ENCODE assay signal across 8 mouse cellular contexts in the genomic region with DNA sequence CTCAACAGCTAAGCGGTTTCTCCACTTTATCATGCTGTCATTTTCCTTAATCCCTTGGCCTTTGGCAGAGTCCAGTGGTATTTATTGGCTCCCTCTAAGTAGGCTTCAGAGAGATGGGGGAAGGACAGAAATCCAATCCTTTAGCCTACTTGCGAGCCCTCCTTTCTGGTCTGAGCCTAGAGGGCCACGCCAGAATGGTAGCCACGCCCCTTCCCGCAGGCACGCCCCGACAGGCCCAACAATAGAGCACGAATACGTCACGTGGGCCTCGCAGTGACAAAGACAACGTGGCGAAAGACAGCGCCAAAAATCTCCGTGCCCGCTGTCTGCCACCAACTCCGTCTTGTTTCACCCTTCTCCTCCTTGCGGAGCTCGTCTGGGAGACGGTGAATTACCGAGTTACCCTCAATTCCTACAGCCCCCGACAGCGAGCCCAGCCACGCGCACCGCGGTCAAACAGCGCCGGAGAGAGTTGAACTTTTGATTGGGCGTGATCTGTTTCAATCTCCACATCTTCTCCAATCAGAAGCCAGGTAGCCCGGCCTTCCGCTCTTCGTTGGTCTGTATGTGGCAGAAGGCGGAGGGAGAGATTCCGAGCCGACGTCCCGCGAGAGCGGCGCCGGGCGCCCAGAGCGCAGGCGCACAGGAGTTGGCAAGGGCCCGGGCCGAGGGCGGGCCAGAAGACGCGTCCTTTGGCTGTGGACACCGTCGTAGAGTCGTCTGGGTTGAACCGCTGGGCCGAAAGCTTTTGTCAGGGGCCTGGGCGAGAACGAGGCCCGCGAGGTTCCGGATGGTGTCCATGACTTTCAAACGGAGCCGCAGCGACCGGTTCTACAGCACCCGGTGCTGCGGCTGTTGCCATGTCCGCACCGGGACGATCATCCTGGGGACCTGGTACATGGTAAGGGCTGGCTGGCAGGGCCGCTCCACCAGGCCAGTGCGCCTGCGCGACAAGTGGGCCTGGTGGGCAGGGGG. TPM values are rescaled to one million over a fixed set of nuclear protein-coding genes. Genes with fewer than 3 reads are reported as not detected.
DNase-seq lines count a peak whose midpoint lies in the region; ATAC-seq lines count a peak whose summit lies in the region.

A gene (plus strand): TSS at position 271 of the 975 bp plus-strand sequence.

- intact Hi-C loops in gastrocnemius, postnatal 14 days (cut with DNase I; ENCODE audit: low total_unique reads): no loop called here
- intact Hi-C loops in left cerebral cortex, postnatal 10 days (cut with DNase I): no loop called here

- ATAC-seq in inflammation-experienced regulatory T-cells, adult 6 months: peak; percentile 94
- peak; percentile 87 for ATAC-seq in megakaryocyte-erythroid progenitor cell, adult 5-6 weeks (replicated peaks; ENCODE audit: low FRiP score, low TSS enrichment, poor library complexity, severe bottlenecking)

- DNase-seq in adrenal gland, adult (ENCODE audit: inconsistent age in 2 of 2, low spot score in 1 of 2): peak; percentile 99
- peak; percentile 98 for DNase-seq in embryo, embryonic 10.5 days (ENCODE audit: low spot score)
- DNase-seq in gastrocnemius, postnatal 14 days: peak; percentile 97
- peak; percentile 98 for DNase-seq in left cerebral cortex, postnatal 10 days (ENCODE audit: extremely low spot score in 1 of 2, low spot score in 2 of 2)
- peak; percentile 98 for DNase-seq in right cerebral cortex, postnatal 25 days
- peak; percentile 97 to 99 for DNase-seq in urinary bladder, postnatal 4 days (ENCODE audit: low spot score in 2 of 2)

RNA-seq across cellular contexts. Expression of the gene that starts here (rescaled TPM):
- total RNA-seq in gastrocnemius, postnatal 14 days (2021): 100 to 1,000 TPM; 303 to 334 TPM
- polyA plus RNA-seq in inflammation-experienced regulatory T-cells, adult 6 months (2017; shearing (Covaris generic)): 100 to 1,000 TPM; 117 to 185 (median 137) TPM
- total RNA-seq in left cerebral cortex, postnatal 10 days (2021): 100 to 1,000 TPM; 175 to 177 TPM
- total RNA-seq in megakaryocyte-erythroid progenitor cell, adult 5-6 weeks (2014; fragmentation: Nextera tagmentation): 50.3 and 55.2 TPM in 2 replicates
- total RNA-seq in megakaryocyte-erythroid progenitor cell, adult 5-6 weeks (2017): 104 and 135 TPM in 2 replicates

Comparison
In these comparisons a context has a peak if more than half of its experiments do, and no peak if none do; other contexts are left out.
1. Peak in every context shown above with its lines: DNase-seq and ATAC-seq.